Mouse (Mus musculus): ENCODE measurements around the gene Rdh5.
A peak's percentile ranks its signal among the peaks of the same experiment; 100 is the strongest.

DNA sequence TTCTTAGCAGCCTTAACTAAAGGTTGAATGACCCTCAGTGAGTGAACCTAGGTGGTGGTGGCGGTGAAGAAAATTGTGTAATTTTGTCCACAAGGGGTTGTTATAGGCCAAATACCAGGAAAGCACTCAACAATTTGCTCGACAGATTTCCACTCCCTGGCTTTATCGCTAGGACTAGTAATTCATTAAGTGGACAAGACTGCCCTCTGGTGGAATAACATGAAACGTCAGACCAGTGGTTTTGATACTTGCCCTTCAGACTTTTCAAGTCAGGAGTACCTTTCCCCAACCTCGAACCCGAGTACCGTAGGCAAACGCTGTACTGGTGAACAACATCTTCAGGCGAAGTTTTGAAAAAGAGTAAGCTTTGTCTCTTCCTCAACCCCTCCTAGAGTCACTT, 27.3 kb downstream of the Rdh5 start:
- TF ChIP-seq CTCF (IDR thresholded peaks at IDR 0.05; ENCODE audit: extremely low read depth, insufficient read depth, insufficient read length, insufficient replicate concordance) = peak; percentile 28; the same call in 1 of the 2 replicates
- no peak for TF ChIP-seq POLR2A (IDR thresholded peaks at IDR 0.05; ENCODE audit: low read depth, low read length)

All from spleen, adult 2 months (tissue).